Mouse (Mus musculus) mesoderm, embryonic 11.5 days (tissue): ENCODE results near the gene Eif1ad.
"Not testable (repeated sequence)": the region's sequence is repeated elsewhere in the genome, so short reads cannot be mapped to it uniquely, and the experiment has no call there.

Experiments used
- DNase-seq: peaks from one replicate; pipeline ENCODE4 v3.0.0-alpha.2; 2012; ENCODE audit warnings: low read depth, low spot score

Eif1ad gene

DNA sequence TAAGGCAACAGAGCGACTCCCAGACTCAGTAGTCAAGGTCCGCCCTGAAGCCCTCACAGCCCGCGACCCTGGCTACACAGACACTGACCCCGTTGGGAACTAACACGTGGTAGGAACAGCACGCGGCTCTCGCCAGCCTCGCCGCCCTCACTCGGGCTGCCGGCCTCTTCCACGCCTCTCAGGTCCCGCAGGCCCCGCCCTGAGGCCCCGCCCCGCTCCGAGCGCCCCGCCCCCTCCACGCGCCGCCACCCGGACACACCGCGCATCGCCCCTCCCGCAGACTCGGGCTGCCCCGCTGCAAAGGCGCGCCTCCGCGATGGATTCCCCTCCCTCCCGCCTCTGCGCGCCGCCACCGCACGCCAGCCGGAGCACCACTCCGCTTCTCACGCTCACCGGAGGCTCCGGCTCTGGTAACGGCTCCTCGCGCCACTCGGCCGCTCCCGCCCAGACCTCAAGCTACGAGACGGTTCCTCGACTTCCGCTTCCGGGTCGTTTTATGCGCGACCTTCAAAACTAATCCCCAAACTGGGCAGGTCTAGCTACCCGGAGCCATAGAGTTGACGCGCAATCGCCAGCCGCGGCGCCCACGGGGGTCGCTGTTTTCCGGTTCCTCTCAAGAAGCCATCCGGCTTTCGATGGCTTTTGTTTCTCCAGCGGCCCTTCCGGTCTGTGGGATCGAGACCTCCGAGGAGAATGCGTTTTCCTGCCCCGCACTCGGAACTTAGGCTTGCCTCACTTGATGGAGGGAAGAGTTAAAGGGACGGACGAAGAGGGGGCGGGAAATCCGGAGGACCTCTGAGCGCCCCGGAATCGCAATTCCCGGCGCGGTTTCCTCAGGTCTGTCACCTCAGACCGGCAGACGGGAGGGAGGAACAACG, at the start of gene Eif1ad:
Gene Eif1ad (plus strand): TSS at position 567 of the 878 bp plus-strand sequence.
- peak; percentile 98 for DNase-seq

DNA sequence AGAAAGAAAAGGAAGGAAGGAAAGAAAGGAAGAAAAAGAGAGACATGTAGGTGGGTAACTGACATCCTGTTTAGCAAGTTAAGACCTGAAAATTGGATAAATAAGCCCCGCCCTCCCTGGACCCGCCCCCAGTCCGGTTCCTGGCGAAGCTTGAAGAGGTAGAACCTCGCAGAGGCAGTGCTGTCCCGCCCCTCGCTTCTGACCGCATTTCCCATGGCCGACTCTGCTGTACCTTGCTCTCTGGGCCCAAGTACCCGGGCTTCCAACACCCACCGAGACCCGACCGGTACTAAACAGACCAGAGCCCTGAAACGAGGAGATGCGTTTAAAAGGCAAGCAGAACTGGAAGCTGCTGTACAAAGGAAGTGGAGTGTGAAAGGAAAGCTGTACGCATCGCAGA, 42.7 kb upstream of the Eif1ad start:
- no peak for DNase-seq

GRCm38 (mm10) chr19:5327970-5328369, 38.6 kb upstream of the Eif1ad start:
- no peak for DNase-seq

DNA sequence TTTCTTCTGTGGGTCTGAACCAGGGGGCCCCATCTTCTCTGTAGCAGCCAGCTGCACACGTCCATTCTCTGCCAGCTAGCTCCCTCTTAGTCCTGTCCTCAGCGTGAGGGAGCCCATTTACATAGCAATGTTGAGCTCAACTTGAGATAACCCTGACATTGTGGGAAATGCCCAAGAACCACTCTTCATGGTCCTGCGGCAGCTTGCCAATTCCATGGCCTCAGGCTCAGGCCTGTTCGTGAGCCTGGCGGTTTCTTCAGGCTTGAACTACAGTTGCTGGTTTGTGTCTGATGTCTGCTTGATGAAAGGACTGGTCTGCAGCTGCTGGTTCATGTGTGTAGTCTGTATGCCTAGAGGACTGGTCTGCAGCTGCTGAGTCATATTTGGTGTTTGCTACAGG, 31.8 kb upstream of the Eif1ad start:
- DNase-seq: no peak

GRCm38 (mm10) chr19:5335441-5335840, 31.1 kb upstream of the Eif1ad start, which contains the start of gene Catsper1:
TSS of gene Catsper1 (plus strand) at chr19:5335741.
- DNase-seq: no peak

GRCm38 (mm10) chr19:5337975-5338374, 28.6 kb upstream of the Eif1ad start:
- peak; percentile 77 for DNase-seq

DNA sequence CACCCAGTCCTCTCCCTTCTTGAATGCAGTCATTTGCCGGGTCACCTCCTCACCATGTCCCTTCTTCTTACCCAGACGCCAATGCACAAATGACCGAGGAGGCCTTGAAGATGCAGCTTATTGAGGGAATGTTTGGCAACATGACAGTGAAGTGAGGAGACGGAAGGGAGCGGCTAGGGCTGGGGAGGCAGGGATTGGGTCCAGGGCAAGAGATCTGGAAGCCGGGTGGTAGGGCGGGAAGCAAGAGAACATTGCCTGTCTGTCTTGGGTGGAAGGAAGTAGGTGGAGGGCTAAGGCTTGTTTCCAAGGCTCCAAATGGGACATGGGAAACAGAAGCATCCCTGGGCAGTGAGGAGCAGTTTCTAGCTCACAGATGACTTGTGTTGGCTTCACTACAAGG, 25.2 kb upstream of the Eif1ad start:
- DNase-seq: no peak

GRCm38 (mm10) chr19:5345297-5346131, 21.0 kb upstream of the Eif1ad start:
- DNase-seq: no peak

DNA sequence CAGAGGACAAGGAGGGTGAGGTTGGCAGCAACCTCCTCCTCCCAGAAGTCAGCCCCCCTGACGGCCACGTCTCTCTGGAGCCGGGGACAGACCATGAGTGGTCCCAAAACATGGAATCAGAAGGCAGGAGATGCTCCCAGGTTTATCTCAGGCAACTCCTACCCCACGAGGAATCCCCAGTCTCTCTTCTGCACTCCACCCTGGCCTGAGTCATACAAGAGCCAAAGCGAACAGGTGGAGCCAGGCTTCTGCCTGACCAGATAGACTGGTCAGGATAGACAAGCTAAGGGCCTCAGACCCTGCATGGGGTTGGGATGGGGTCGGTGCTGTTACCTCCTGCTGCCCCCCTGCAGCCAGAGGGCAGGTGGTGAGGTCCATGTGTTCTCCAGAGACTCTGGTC, 18.5 kb upstream of the Eif1ad start:
- DNase-seq: no peak

- DNase-seq: no peak
Observed at GRCm38 (mm10) chr19:5348526-5349501, 17.7 kb upstream of the Eif1ad start.

- not testable (repeated sequence) for DNase-seq
Observed at GRCm38 (mm10) chr19:5349502-5349873, 17.1 kb upstream of the Eif1ad start, which contains the start of gene Cst6. TSS of gene Cst6 (minus strand) at chr19:5349574.

GRCm38 (mm10) chr19:5353609-5354008, 12.9 kb upstream of the Eif1ad start:
- no peak for DNase-seq

DNA sequence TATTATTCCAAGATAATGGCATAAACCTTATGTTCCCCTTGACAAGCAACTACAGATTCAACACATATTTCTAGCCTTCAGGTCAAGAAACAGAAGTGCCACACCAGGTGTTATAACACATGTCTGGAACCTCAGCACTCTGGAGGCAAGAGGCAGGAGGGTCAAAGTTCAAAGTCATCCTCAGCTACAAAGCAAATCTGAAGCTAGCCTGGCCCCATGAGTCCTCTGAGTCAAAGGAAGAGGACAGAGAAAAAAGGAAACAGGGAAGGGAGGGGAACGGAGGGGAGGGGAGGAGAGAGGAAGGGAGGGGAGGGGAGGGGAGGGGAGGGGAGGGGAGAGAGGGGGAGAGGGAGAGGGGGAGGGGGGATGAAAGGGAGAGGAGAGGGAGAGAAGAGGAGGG, 10.5 kb upstream of the Eif1ad start:
- no peak for DNase-seq

- DNase-seq: no peak
Observed at GRCm38 (mm10) chr19:5362186-5362585, 4.4 kb upstream of the Eif1ad start.

DNA sequence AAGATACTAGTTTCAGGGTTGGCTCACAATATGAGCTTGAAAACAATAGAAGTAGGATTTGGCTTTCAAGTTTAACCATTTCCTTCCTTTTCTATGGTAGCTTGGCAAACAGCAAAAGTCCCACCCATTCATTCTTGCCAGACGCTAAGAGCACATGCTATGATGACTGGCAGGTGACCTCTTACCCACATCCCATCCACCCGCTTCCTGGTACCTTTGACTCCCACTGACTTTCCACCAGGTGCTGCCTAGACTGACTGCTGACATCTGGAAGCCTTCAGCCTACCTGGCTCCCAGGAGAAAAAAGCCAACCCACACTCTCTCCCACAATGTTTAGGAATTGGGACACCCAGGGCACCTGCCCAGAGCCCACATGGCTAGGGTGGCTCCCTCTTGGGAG, 2.4 kb upstream of the Eif1ad start:
- no peak for DNase-seq

DNA sequence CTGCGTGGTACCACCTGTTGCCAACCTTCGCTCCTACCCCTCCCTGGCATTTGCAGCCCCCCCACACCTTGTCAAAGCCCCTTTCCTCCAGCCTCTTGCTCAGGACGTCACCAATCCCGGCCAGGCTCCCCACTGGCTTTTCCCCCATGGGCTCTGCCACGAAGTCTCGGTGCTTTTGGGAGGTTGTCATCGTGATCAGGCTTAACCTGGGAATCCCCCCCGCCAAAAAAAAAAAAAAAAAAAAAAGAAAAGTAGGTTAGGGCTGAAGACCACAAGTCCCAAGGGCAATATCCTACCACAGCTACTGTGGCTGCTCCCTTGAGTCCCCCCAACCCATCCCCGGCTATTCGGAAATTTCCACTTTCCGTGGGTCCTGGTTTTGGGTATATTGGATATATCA, 790 bp upstream of the Eif1ad start:
- DNase-seq: no peak

DNA sequence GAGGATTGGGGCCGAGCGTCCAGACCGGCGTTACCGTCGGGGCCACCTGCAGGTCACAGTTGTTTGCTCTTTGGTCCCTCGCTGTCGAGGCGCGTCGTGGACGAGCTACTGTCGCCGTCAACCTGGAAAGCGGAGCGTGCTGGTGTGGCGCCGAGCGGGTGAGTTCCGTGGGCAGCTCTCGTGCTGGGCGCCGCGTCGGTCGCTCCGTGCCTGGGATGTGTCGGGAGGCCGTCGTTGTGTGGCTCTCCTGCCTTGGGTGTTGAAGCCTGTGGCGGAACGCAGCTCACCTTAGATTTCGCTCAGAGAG, 465 bp downstream of the Eif1ad start, which contains the start of gene Banf1:
Gene Banf1 (minus strand): TSS at position 116 of the 307 bp plus-strand sequence.
- DNase-seq: no peak

DNA sequence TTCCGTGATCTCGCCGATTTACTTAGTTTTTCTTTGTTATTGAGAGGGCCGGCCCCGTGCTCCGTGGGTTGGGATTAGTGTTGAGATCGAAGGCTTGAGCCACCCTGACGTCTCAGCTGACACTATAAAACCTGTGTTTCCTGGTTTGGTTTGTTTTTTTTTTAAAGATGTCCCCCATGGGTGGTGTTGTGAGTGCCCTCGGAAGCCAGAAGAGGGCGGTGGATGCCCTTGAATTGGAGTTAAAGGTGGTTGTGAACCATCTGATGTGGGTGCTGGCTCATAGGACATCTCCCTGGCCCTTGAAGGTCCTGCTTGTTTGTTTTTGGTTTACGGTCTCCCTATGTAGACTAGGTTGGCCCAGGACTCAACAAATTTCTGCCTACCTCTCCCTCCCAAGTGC, 914 bp downstream of the Eif1ad start:
- DNase-seq: no peak

DNA sequence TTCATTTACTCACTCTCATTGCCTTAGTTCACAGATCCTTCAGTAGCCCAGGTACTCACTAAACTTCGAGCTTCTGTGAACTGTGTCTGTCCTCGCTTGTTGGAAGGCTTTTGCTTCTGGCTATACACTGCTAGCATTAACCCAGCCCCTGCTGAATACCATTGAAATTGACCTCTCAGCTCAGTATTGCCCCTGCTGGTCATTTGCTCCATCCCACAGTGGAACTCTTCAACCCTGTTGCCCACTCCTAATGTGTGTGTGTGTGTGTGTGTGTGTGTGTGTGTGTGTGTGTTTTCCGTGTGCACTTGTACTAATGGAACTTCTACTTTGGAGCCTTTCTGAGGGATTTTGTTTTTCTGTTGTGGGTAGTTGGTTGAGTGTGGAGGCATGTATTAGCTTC, 4.4 kb downstream of the Eif1ad start:
- DNase-seq: no peak

DNA sequence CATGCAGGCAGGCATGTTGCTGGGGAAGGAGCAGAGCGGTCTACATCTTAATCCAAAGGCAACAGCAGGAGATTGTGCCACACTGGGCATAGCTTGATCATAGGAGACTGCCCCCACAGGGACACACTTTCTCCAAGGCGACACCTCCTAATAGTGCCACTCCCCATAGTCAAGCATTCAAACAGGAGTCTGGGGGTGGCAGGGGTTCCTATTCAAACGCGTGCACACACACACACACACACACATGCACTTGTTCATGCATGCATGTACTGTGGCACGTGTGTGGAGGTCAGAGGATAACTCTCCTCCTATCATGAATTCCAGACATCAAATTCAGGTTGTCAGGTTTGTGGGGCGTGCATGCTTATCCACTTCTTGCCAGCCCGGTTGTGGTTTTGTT, 6.2 kb downstream of the Eif1ad start:
- no peak for DNase-seq

DNA sequence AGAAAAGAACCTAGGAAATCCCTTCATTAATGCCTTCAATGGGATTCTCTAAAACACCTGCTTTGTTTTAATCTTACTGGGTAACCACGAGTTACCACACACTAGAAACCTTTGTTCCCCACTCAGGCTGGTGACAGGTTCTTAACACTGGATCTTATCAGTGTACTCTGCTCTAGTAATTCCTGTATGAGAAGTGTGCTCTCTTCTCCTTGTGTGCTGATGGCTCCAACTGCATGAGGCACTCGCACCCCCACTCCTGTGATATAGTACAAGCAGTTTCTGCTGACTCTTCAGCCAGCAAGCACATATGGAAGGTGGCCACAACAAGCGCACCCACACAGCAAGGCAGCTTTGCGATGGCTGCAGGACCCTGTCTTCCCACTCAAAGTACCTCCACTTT, 7.6 kb downstream of the Eif1ad start:
- no peak for DNase-seq

- DNase-seq: no peak
Observed at GRCm38 (mm10) chr19:5374748-5375147, 8.2 kb downstream of the Eif1ad start.
